Mouse (Mus musculus) testis, adult 2 months (tissue): ENCODE data around the gene B3glct.

ENCODE experiments used
- CTCF ChIP-seq: fragments of 200-500 bp; IDR thresholded peaks from 2 replicates; pipeline ENCODE4 v1.5.1; 2012; ENCODE audit warnings: low read depth, mild to moderate bottlenecking, inconsistent platforms, low read length, moderate library complexity; ENCODE audit not compliant: control insufficient read depth, insufficient read depth, insufficient replicate concordance
- POLR2A ChIP-seq: fragments of 200-500 bp; IDR thresholded peaks from 2 replicates; pipeline ENCODE4 v1.6.1; 2012; ENCODE audit warnings: low read depth, mild to moderate bottlenecking, inconsistent platforms, low read length, moderate library complexity; ENCODE audit not compliant: control insufficient read depth

DNA sequence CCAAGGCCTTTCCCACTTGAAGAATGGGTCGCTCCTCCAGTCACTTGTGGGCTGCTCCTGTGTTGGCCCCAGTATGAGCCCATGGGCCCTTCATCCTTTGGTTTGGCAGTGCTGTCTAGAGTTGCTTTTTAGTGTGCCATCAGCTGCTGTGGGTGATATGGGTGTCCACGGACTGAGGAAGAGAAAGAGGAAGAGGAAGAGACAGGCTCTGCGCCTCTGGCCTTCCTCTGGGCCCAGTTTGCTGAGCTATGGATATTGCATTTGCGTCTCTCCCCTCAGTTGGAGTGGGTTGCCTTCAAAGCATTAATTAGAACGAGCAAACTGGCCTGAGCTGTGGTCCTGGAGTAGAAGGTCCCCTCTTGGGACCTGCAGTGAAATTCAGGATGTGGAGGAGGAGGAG, 11.8 kb downstream of the B3glct start:
- TF ChIP-seq CTCF (no peak), POLR2A (no peak)
